Mouse (Mus musculus) heart, embryonic 16.5 days (tissue): ENCODE results near the gene Gm42669. TPM values are rescaled to one million over a fixed set of nuclear protein-coding genes. Genes with fewer than 3 reads are reported as not detected.

ENCODE experiments used
- ATAC-seq: fragments of 200-750 bp; cut with Nextera tagmentation; replicated peaks from 2 replicates; pipeline ENCODE4 v1.8.0; 2017; ENCODE audit warnings: moderate number of reproducible peaks; ENCODE audit not compliant: insufficient read depth, low FRiP score; ENCODE audit errors: extremely low read depth
- H3K27ac ChIP-seq: fragments of 300-500 bp; sonication (generic); 2 replicates; pipeline ENCODE4 v1.5.1; 2014; ENCODE audit warnings: mild to moderate bottlenecking, low read length, control low read depth, moderate library complexity
- H3K27me3 ChIP-seq: fragments of 300-500 bp; sonication (generic); 2 replicates; pipeline ENCODE4 v1.6.1; 2014; ENCODE audit warnings: low read length, mixed read lengths; ENCODE audit not compliant: control insufficient read depth, insufficient read depth
- H3K36me3 ChIP-seq: fragments of 300-500 bp; sonication (generic); 2 replicates; pipeline ENCODE4 v1.6.1; 2014; ENCODE audit not compliant: control insufficient read depth, insufficient read depth
- H3K4me1 ChIP-seq: fragments of 300-500 bp; sonication (generic); 2 replicates; pipeline ENCODE4 v1.6.1; 2014; ENCODE audit warnings: low read length, mixed read lengths; ENCODE audit not compliant: control insufficient read depth, insufficient read depth
- H3K4me2 ChIP-seq: fragments of 300-500 bp; sonication (generic); 2 replicates; pipeline ENCODE4 v1.6.1; 2014; ENCODE audit warnings: low read depth, mild to moderate bottlenecking, control low read depth, low read length
- H3K4me3 ChIP-seq: fragments of 300-500 bp; sonication (generic); 2 replicates; pipeline ENCODE4 v1.5.1; 2014; ENCODE audit warnings: mild to moderate bottlenecking, control low read depth, low read length
- H3K9ac ChIP-seq: fragments of 300-500 bp; sonication (generic); 2 replicates; pipeline ENCODE4 v1.6.1; 2014; ENCODE audit warnings: low read length, control low read depth
- H3K9me3 ChIP-seq: fragments of 300-500 bp; sonication (generic); replicated peaks from 2 replicates; pipeline ENCODE4 v1.6.1; 2016; ENCODE audit warnings: low read length; ENCODE audit not compliant: control insufficient read depth
- WGBS: fragments of 180-500 bp; shearing (Covaris S2); extraction: QIAGEN DNeasy Blood & Tissue Kit; methylation state at CpG from one replicate; pipeline ENCODE4 v1.1.7; 2014; 5-methylcytosine and 5-hydroxymethylcytosine counted together
- polyA plus RNA-seq: library from polyadenylated mRNA; unstranded; fragments of >200 nt; fragmentation: Nextera tagmentation; extraction: Ambion mirVana; gene quantifications from 2 replicates; pipeline ENCODE4 v1.2.1, GENCODE M21; 2015

The Gm42669 gene
- polyA plus RNA-seq, 1 experiment from 2014 or later = 0.30 TPM

GRCm38 (mm10) chr5:107511326-107511725, 3.9 kb downstream of the Gm42669 start:
- no peak for ATAC-seq
- Histone ChIP-seq H3K4me3 (no peak overlapping the region), H3K9ac (no peak overlapping the region), H3K9me3 (no peaks in the 10 kb centered on the region), H3K4me1 (no peaks in the 10 kb centered on the region), H3K27me3 (no peaks in the 10 kb centered on the region), H3K27ac (no peak overlapping the region), H3K36me3 (no peaks in the 10 kb centered on the region), H3K4me2 (no peak overlapping the region)
- WGBS = 58% methylated on average over 2 of the region's 2 CpGs

- no peak for ATAC-seq
- Histone ChIP-seq H3K4me2 (no peak overlapping the region), H3K4me1 (no peaks in the 10 kb centered on the region), H3K27me3 (no peaks in the 10 kb centered on the region), H3K36me3 (no peaks in the 10 kb centered on the region), H3K9me3 (no peaks in the 10 kb centered on the region), H3K27ac (no peak overlapping the region), H3K4me3 (no peak overlapping the region), H3K9ac (no peak overlapping the region)
- 46% methylated on average over 7 of the region's 7 CpGs for WGBS
These were observed 6.2 kb downstream of the Gm42669 start for GRCm38 (mm10) chr5:107513583-107513982.

GRCm38 (mm10) chr5:107515453-107515852, 8.0 kb downstream of the Gm42669 start:
- WGBS = 88% methylated on average over 3 of the region's 3 CpGs
- H3K27me3 ChIP-seq = no peaks in the 10 kb centered on the region
- no peak overlapping the region for H3K27ac ChIP-seq
- H3K36me3 ChIP-seq = no peaks in the 10 kb centered on the region
- H3K4me3 ChIP-seq = no peak overlapping the region
- no peaks in the 10 kb centered on the region for H3K4me1 ChIP-seq
- H3K9me3 ChIP-seq = no peaks in the 10 kb centered on the region
- no peak for ATAC-seq
- no peak overlapping the region for H3K4me2 ChIP-seq
- H3K9ac ChIP-seq = no peak overlapping the region

GRCm38 (mm10) chr5:107516087-107516486, 8.7 kb downstream of the Gm42669 start:
- Histone ChIP-seq H3K4me1 (no peaks in the 10 kb centered on the region), H3K27ac (no peak overlapping the region), H3K36me3 (no peaks in the 10 kb centered on the region), H3K4me2 (no peak overlapping the region), H3K27me3 (no peaks in the 10 kb centered on the region), H3K9ac (no peak overlapping the region), H3K9me3 (no peaks in the 10 kb centered on the region), H3K4me3 (no peak overlapping the region)
- ATAC-seq = no peak
- WGBS = 87% methylated on average over 1 of the region's 1 CpGs

GRCm38 (mm10) chr5:107518602-107519001, 11.2 kb downstream of the Gm42669 start:
- no peak for ATAC-seq
- Histone ChIP-seq H3K4me1 (no peaks in the 10 kb centered on the region), H3K4me3 (no peak overlapping the region), H3K27me3 (no peaks in the 10 kb centered on the region), H3K9ac (no peak overlapping the region), H3K4me2 (no peak overlapping the region), H3K9me3 (no peaks in the 10 kb centered on the region), H3K36me3 (no peaks in the 10 kb centered on the region), H3K27ac (no peak overlapping the region)
- WGBS = 85% methylated on average over 4 of the region's 4 CpGs

- H3K36me3 ChIP-seq = no peaks in the 10 kb centered on the region
- no peak overlapping the region for H3K27ac ChIP-seq
- H3K4me3 ChIP-seq = no peak overlapping the region
- H3K4me2 ChIP-seq = no peak overlapping the region
- H3K27me3 ChIP-seq = no peaks in the 10 kb centered on the region
- H3K4me1 ChIP-seq = no peaks in the 10 kb centered on the region
- 84% methylated on average over 6 of the region's 6 CpGs for WGBS
- H3K9ac ChIP-seq = no peak overlapping the region
- no peak for ATAC-seq
- H3K9me3 ChIP-seq = no peaks in the 10 kb centered on the region
These were observed 14.0 kb downstream of the Gm42669 start for GRCm38 (mm10) chr5:107521386-107521785.

GRCm38 (mm10) chr5:107521897-107522296, 14.5 kb downstream of the Gm42669 start:
- Histone ChIP-seq H3K9ac (no peak overlapping the region), H3K9me3 (no peaks in the 10 kb centered on the region), H3K4me2 (no peak overlapping the region), H3K27ac (no peak overlapping the region), H3K4me3 (no peak overlapping the region), H3K36me3 (no peaks in the 10 kb centered on the region), H3K4me1 (no peaks in the 10 kb centered on the region), H3K27me3 (no peaks in the 10 kb centered on the region)
- ATAC-seq = 0 out of 2 replicates have a peak, but pooled peaks have one; percentile 37
- WGBS = 57% methylated on average over 7 of the region's 7 CpGs

- WGBS = 71% methylated on average over 10 of the region's 10 CpGs
- H3K9me3 ChIP-seq = no peaks in the 10 kb centered on the region
- H3K9ac ChIP-seq = no peak overlapping the region
- no peak overlapping the region for H3K27ac ChIP-seq
- no peak overlapping the region for H3K4me2 ChIP-seq
- H3K4me1 ChIP-seq = no peaks in the 10 kb centered on the region
- H3K27me3 ChIP-seq = no peaks in the 10 kb centered on the region
- ATAC-seq = no peak
- H3K36me3 ChIP-seq = no peaks in the 10 kb centered on the region
- H3K4me3 ChIP-seq = no peak overlapping the region
These were observed 16.9 kb downstream of the Gm42669 start for GRCm38 (mm10) chr5:107524281-107524680.

GRCm38 (mm10) chr5:107528856-107529255, 21.4 kb downstream of the Gm42669 start:
- Histone ChIP-seq H3K27ac (no peak overlapping the region), H3K9me3 (no peaks in the 10 kb centered on the region), H3K4me3 (no peak overlapping the region), H3K9ac (no peak overlapping the region), H3K4me2 (no peak overlapping the region), H3K4me1 (no peaks in the 10 kb centered on the region), H3K36me3 (no peaks in the 10 kb centered on the region), H3K27me3 (no peaks in the 10 kb centered on the region)
- 82% methylated on average over 3 of the region's 3 CpGs for WGBS
- no peak for ATAC-seq

GRCm38 (mm10) chr5:107533590-107533989, 26.2 kb downstream of the Gm42669 start:
- H3K9ac ChIP-seq = no peak overlapping the region
- H3K9me3 ChIP-seq = no peaks in the 10 kb centered on the region
- no peaks in the 10 kb centered on the region for H3K4me1 ChIP-seq
- 38% methylated on average over 2 of the region's 2 CpGs for WGBS
- no peak overlapping the region for H3K27ac ChIP-seq
- no peak for ATAC-seq
- H3K27me3 ChIP-seq = no peaks in the 10 kb centered on the region
- H3K4me2 ChIP-seq = no peak overlapping the region
- no peak overlapping the region for H3K4me3 ChIP-seq
- H3K36me3 ChIP-seq = no peaks in the 10 kb centered on the region
